19 mouse cellular contexts compared by ENCODE assay signal in genomic region chr10:108763722-108764121, GRCm38 (mm10).
DNase-seq lines count a peak whose midpoint lies in the region; ATAC-seq and TF ChIP-seq lines count a peak whose summit lies in the region.
"Had no signal": no experiment of that assay in that cellular context is flagged by ENCODE, and none has a peak within 500 bp of the region (broad histone marks: within the 10 kb centered on the region; RNA-seq: fewer than 3 reads in every experiment).

No protein-coding gene starts in this region.

- no peak for DNase-seq in forebrain, embryonic 11.5 days (ENCODE audit: low spot score)
- DNase-seq in midbrain, embryonic 11.5 days (ENCODE audit: low spot score, missing footprints) = no peak
- no peak for DNase-seq in midbrain, embryonic 10.5 days (ENCODE audit: low spot score)
- peak; percentile 61 for DNase-seq in hindbrain, postnatal 0 days (ENCODE audit: low spot score)
- DNase-seq in lung, postnatal 25 days (ENCODE audit: low spot score) = no peak
- DNase-seq in right cerebral cortex, adult 18-20 months = no peak
- DNase-seq: adrenal gland, postnatal 10 days; embryo, embryonic 11 days; gastrocnemius, adult 2 months; heart, adult 2 months; layer of hippocampus, adult 9-11 months; lung, postnatal 14 days; thymus, postnatal 4 days had no signal

- H3K4me3 ChIP-seq in forebrain, embryonic 11.5 days (ENCODE audit: low read depth, low read length) = no peak overlapping the region
- H3K4me3 ChIP-seq in forebrain, embryonic 12.5 days (replicated peaks) = no peak overlapping the region
- H3K4me3 ChIP-seq in midbrain, embryonic 11.5 days (ENCODE audit: low read depth, low read length) = no peak overlapping the region
- no peak overlapping the region for H3K4me3 ChIP-seq in midbrain, embryonic 10.5 days
- H3K4me3 ChIP-seq in hindbrain, postnatal 0 days (ENCODE audit: low read length) = no peak overlapping the region
- H3K4me3 ChIP-seq: gastrocnemius, adult 2 months; heart, adult 2 months; limb, embryonic 10.5 days; liver, embryonic 15.5 days; myocyte had no signal

- no peak overlapping the region for H3K9ac ChIP-seq in forebrain, embryonic 11.5 days (ENCODE audit: low read length)
- no peak overlapping the region for H3K9ac ChIP-seq in forebrain, embryonic 12.5 days
- no peak overlapping the region for H3K9ac ChIP-seq in midbrain, embryonic 11.5 days (ENCODE audit: low read length)
- H3K9ac ChIP-seq in hindbrain, postnatal 0 days (replicated peaks; ENCODE audit: low read length) = no peak overlapping the region
- H3K9ac ChIP-seq: liver, embryonic 15.5 days had no signal

- H3K9me3 ChIP-seq in forebrain, embryonic 11.5 days (ENCODE audit: control insufficient read depth, low read length) = no peaks in the 10 kb centered on the region
- H3K9me3 ChIP-seq in forebrain, embryonic 12.5 days = no peaks in the 10 kb centered on the region
- H3K9me3 ChIP-seq in midbrain, embryonic 11.5 days (ENCODE audit: control insufficient read depth, low read length) = no peaks in the 10 kb centered on the region
- no peaks in the 10 kb centered on the region for H3K9me3 ChIP-seq in midbrain, embryonic 10.5 days (replicated peaks)
- no peaks in the 10 kb centered on the region for H3K9me3 ChIP-seq in hindbrain, postnatal 0 days (ENCODE audit: low read length)
- H3K9me3 ChIP-seq: limb, embryonic 10.5 days; liver, embryonic 15.5 days had no signal

- TF ChIP-seq CTCF in hindbrain, postnatal 0 days (IDR thresholded peaks at IDR 0.05; ENCODE audit: low read depth) = no peak

- no peak overlapping the region for H3K27ac ChIP-seq in forebrain, embryonic 11.5 days (ENCODE audit: low read depth, low read length)
- H3K27ac ChIP-seq in forebrain, embryonic 12.5 days = no peak overlapping the region
- no peak overlapping the region for H3K27ac ChIP-seq in midbrain, embryonic 11.5 days (ENCODE audit: low read depth, low read length)
- no peak overlapping the region for H3K27ac ChIP-seq in midbrain, embryonic 10.5 days (replicated peaks)
- no peak overlapping the region for H3K27ac ChIP-seq in hindbrain, postnatal 0 days
- H3K27ac ChIP-seq: gastrocnemius, adult 2 months; heart, adult 2 months; kidney, postnatal 0 days; limb, embryonic 10.5 days; liver, embryonic 15.5 days; stomach, postnatal 0 days had no signal

- peak; percentile 36; the same call in 1 of the 2 replicates for ATAC-seq in forebrain, embryonic 11.5 days (replicated peaks; ENCODE audit: low FRiP score)
- ATAC-seq in forebrain, embryonic 12.5 days (ENCODE audit: low FRiP score) = no peak
- ATAC-seq in midbrain, embryonic 11.5 days (ENCODE audit: low FRiP score) = 0 out of 2 replicates have a peak, but pooled peaks have one; percentile 27
- peak; percentile 89 for ATAC-seq in hindbrain, postnatal 0 days

- H3K36me3 ChIP-seq in forebrain, embryonic 11.5 days (ENCODE audit: control insufficient read depth, insufficient read depth, low read length) = no peaks in the 10 kb centered on the region
- H3K36me3 ChIP-seq in forebrain, embryonic 12.5 days (replicated peaks) = no peaks in the 10 kb centered on the region
- H3K36me3 ChIP-seq in midbrain, embryonic 11.5 days (ENCODE audit: control insufficient read depth, insufficient read depth, low read length) = no peaks in the 10 kb centered on the region
- no peaks in the 10 kb centered on the region for H3K36me3 ChIP-seq in midbrain, embryonic 10.5 days
- no peaks in the 10 kb centered on the region for H3K36me3 ChIP-seq in hindbrain, postnatal 0 days (ENCODE audit: insufficient read depth, low read length)
- H3K36me3 ChIP-seq: limb, embryonic 10.5 days; liver, embryonic 15.5 days had no signal

- 81% methylated on average over 6 of the region's 6 CpGs for WGBS in forebrain, embryonic 11.5 days
- 69% methylated on average over 6 of the region's 6 CpGs for WGBS in forebrain, embryonic 12.5 days
- 85% methylated on average over 6 of the region's 6 CpGs for WGBS in midbrain, embryonic 11.5 days
- 87% methylated on average over 6 of the region's 6 CpGs for WGBS in midbrain, embryonic 10.5 days
- WGBS in hindbrain, postnatal 0 days = 48% methylated on average over 6 of the region's 6 CpGs

- H3K4me1 ChIP-seq in forebrain, embryonic 11.5 days (replicated peaks; ENCODE audit: control insufficient read depth, insufficient read depth, low read length) = no peaks in the 10 kb centered on the region
- no peaks in the 10 kb centered on the region for H3K4me1 ChIP-seq in forebrain, embryonic 12.5 days
- H3K4me1 ChIP-seq in midbrain, embryonic 11.5 days (ENCODE audit: control insufficient read depth, insufficient read depth, low read length) = no peaks in the 10 kb centered on the region
- H3K4me1 ChIP-seq in midbrain, embryonic 10.5 days = no peaks in the 10 kb centered on the region
- H3K4me1 ChIP-seq in hindbrain, postnatal 0 days (ENCODE audit: insufficient read depth, low read length) = no peaks in the 10 kb centered on the region
- H3K4me1 ChIP-seq: limb, embryonic 10.5 days; liver, embryonic 15.5 days had no signal

- no peaks in the 10 kb centered on the region for H3K27me3 ChIP-seq in forebrain, embryonic 11.5 days (ENCODE audit: control insufficient read depth, insufficient read depth, low read length)
- H3K27me3 ChIP-seq in forebrain, embryonic 12.5 days = no peaks in the 10 kb centered on the region
- no peaks in the 10 kb centered on the region for H3K27me3 ChIP-seq in midbrain, embryonic 11.5 days (ENCODE audit: control insufficient read depth, insufficient read depth, low read length)
- no peaks in the 10 kb centered on the region for H3K27me3 ChIP-seq in midbrain, embryonic 10.5 days (ENCODE audit: low read depth, poor library complexity, severe bottlenecking)
- H3K27me3 ChIP-seq in hindbrain, postnatal 0 days (ENCODE audit: insufficient read depth, low read length) = no peaks in the 10 kb centered on the region
- H3K27me3 ChIP-seq: liver, embryonic 15.5 days had no signal

- no peak overlapping the region for H3K4me2 ChIP-seq in forebrain, embryonic 11.5 days (ENCODE audit: low read depth, low read length, severe bottlenecking)
- H3K4me2 ChIP-seq in forebrain, embryonic 12.5 days = no peak overlapping the region
- H3K4me2 ChIP-seq in midbrain, embryonic 11.5 days = no peak overlapping the region
- no peak overlapping the region for H3K4me2 ChIP-seq in hindbrain, postnatal 0 days (ENCODE audit: low read depth, low read length)
- H3K4me2 ChIP-seq: liver, embryonic 15.5 days had no signal
